Mouse (Mus musculus) lung, postnatal 0 days (tissue): Measurements from ENCODE around the gene Rhox3a.
"Not testable (repeated sequence)": the region's sequence is repeated elsewhere in the genome, so short reads cannot be mapped to it uniquely, and the experiment has no call there.

ENCODE experiments used
- CTCF ChIP-seq: IDR thresholded peaks from 2 replicates; pipeline ENCODE4 v1.5.1; 2016; ENCODE audit warnings: antibody characterized with exemption, mild to moderate bottlenecking
- EP300 ChIP-seq: IDR thresholded peaks from 2 replicates; pipeline ENCODE4 v1.6.1; 2016; ENCODE audit warnings: antibody characterized with exemption, mild to moderate bottlenecking, control low read depth

DNA sequence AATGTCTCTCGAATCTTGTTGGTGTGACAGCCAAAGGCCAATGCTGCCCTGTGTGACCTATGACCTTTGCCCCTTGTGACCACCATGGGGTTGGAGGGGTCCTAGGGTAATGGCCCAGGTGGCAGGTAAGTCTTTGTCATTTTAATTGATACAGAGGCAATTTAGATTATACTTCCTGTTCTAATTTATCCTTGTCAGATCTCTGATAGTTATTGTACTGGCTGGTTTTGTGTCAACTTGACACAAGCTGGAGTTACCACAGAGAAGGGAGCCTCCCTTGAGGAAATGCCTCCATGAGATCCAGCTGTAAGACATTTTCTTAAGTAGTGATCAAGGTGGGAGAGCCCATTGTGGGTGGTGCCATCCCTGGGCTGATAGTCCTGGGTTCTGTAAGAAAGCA, 27.6 kb upstream of the Rhox3a start, which contains the start of gene Rhox1:
- not testable (repeated sequence) for TF ChIP-seq EP300, CTCF
